Mouse (Mus musculus): Measurements from ENCODE around the gene Lef1.

Lef1 gene

GRCm38 (mm10) chr3:131250978-131251377 is 140.7 kb downstream of the Lef1 start:
- DNase-seq (ENCODE audit: low read depth) = no peak

GRCm38 (mm10) chr3:131251601-131252000 is 141.3 kb downstream of the Lef1 start:
- DNase-seq (ENCODE audit: low read depth) = no peak

- no peak for DNase-seq (ENCODE audit: low read depth)
These were observed 144.7 kb downstream of the Lef1 start for GRCm38 (mm10) chr3:131254991-131255390.

GRCm38 (mm10) chr3:131255399-131255981 is 145.2 kb downstream of the Lef1 start:
- no peak for DNase-seq (ENCODE audit: low read depth)

GRCm38 (mm10) chr3:131258921-131259320 is 148.7 kb downstream of the Lef1 start:
- no peak for DNase-seq (ENCODE audit: low read depth)

GRCm38 (mm10) chr3:131259392-131259965 is 149.2 kb downstream of the Lef1 start:
- no peak for DNase-seq (ENCODE audit: low read depth)

- DNase-seq (ENCODE audit: low read depth) = no peak
These were observed 150.1 kb downstream of the Lef1 start for GRCm38 (mm10) chr3:131260418-131260817.

GRCm38 (mm10) chr3:131263766-131264486 is 153.7 kb downstream of the Lef1 start:
- DNase-seq (ENCODE audit: low read depth) = no peak

GRCm38 (mm10) chr3:131265516-131265915 is 155.2 kb downstream of the Lef1 start:
- no peak for DNase-seq (ENCODE audit: low read depth)

- DNase-seq (ENCODE audit: low read depth) = no peak
These were observed 156.2 kb downstream of the Lef1 start for GRCm38 (mm10) chr3:131266366-131267050.

GRCm38 (mm10) chr3:131270381-131270780 is 160.1 kb downstream of the Lef1 start:
- DNase-seq (ENCODE audit: low read depth) = no peak

- peak; percentile 30 for DNase-seq (ENCODE audit: low read depth)
These were observed 160.9 kb downstream of the Lef1 start for GRCm38 (mm10) chr3:131271157-131271556.

GRCm38 (mm10) chr3:131271559-131272373 is 161.5 kb downstream of the Lef1 start, which contains the start of gene Hadh:
Gene Hadh (minus strand): TSS chr3:131272101.
- peak; percentile 68 for DNase-seq (ENCODE audit: low read depth)

- no peak for DNase-seq (ENCODE audit: low read depth)
These were observed 162.3 kb downstream of the Lef1 start for GRCm38 (mm10) chr3:131272374-131273100.

Measured in c-Kit-positive CD71-negative TER-119-negative erythroid progenitor cells, embryonic 14.5 days (primary cell).